Mouse (Mus musculus) embryo, embryonic 10 days (tissue): ENCODE data around the gene Mup2.
"Not testable (repeated sequence)": the region's sequence is repeated elsewhere in the genome, so short reads cannot be mapped to it uniquely, and the experiment has no call there.

ENCODE experiments used
- DNase-seq: peaks from one replicate; pipeline ENCODE4 v3.0.0-alpha.2; 2015; ENCODE audit warnings: low spot score

The Mup2 gene

GRCm38 (mm10) chr4:60154189-60154588 is at the start of gene Mup2:
Gene Mup2, minus strand, starts transcription at chr4:60154289.
- DNase-seq: not testable (repeated sequence)
